Mouse (Mus musculus) cerebellum, adult 2 months (tissue): ENCODE results near the gene Nrp1.

ENCODE experiments used
- CTCF ChIP-seq: fragments of 200-500 bp; IDR thresholded peaks from 2 replicates; pipeline ENCODE4 v1.5.1; 2011; ENCODE audit warnings: low read depth, mild to moderate bottlenecking, control low read depth, low read length, moderate library complexity, borderline replicate concordance; ENCODE audit not compliant: insufficient read depth
- POLR2A ChIP-seq: fragments of 200-500 bp; IDR thresholded peaks from 2 replicates; pipeline ENCODE4 v1.6.1; 2011; ENCODE audit warnings: low read length, control low read depth, borderline replicate concordance; ENCODE audit not compliant: insufficient read depth

- TF ChIP-seq CTCF (peak; percentile 41; the same call in 1 of the 2 replicates), POLR2A (no peak)
Measured at GRCm38 (mm10) chr8:128357540-128358405, 631 bp upstream of the Nrp1 start.
